Mouse (Mus musculus) C2C12 (cell line): Measurements from ENCODE around the gene Tnr. TPM values are rescaled to one million over a fixed set of nuclear protein-coding genes. Genes with fewer than 3 reads are reported as not detected.

ENCODE experiments used
- H3K27me3 ChIP-seq: one replicate; pipeline ENCODE4 v1.6.1; 2011; ENCODE audit not compliant: control insufficient read depth, insufficient read depth, insufficient read length
- H3K36me3 ChIP-seq: one replicate; pipeline ENCODE4 v1.6.1; 2011; ENCODE audit not compliant: control insufficient read depth, insufficient read depth
- H3K4me3 ChIP-seq: one replicate; pipeline ENCODE4 v1.5.1; 2011; ENCODE audit warnings: mild to moderate bottlenecking, control low read depth; ENCODE audit not compliant: poor library complexity, insufficient read depth, severe bottlenecking
- H3K79me2 ChIP-seq: one replicate; pipeline ENCODE4 v1.6.1; 2011; ENCODE audit not compliant: control insufficient read depth, insufficient read depth
- H3K79me3 ChIP-seq: one replicate; pipeline ENCODE4 v1.6.1; 2011; ENCODE audit warnings: low read depth, control low read depth
- H3ac ChIP-seq: one replicate; pipeline ENCODE3; 2011; ENCODE audit warnings: low read depth; ENCODE audit not compliant: control insufficient read depth, insufficient read length
- CEBPB ChIP-seq: IDR thresholded peaks from one replicate; pipeline ENCODE4 v1.6.1; 2011; ENCODE audit warnings: low read depth, mild to moderate bottlenecking, control low read depth, moderate library complexity
- CTCF ChIP-seq: IDR thresholded peaks from one replicate; pipeline ENCODE4 v1.5.1; 2011; ENCODE audit not compliant: control insufficient read depth, insufficient read depth, insufficient read length
- FOSL1 ChIP-seq: IDR thresholded peaks from one replicate; pipeline ENCODE4 v1.8.0; 2011; ENCODE audit warnings: mild to moderate bottlenecking, low read length; ENCODE audit not compliant: poor library complexity, insufficient read depth, severe bottlenecking
- MAX ChIP-seq: IDR thresholded peaks from one replicate; pipeline ENCODE4 v1.6.1; 2011; ENCODE audit warnings: mild to moderate bottlenecking, control low read depth
- MYOD1 ChIP-seq: IDR thresholded peaks from one replicate; pipeline ENCODE4 v1.6.1; 2011; ENCODE audit warnings: low read depth; ENCODE audit not compliant: control insufficient read depth, insufficient read length
- MYOG ChIP-seq: IDR thresholded peaks from one replicate; pipeline ENCODE4 v1.6.1; 2011; ENCODE audit not compliant: control insufficient read depth, insufficient read length; ENCODE audit errors: extremely low read depth
- USF1 ChIP-seq: IDR thresholded peaks from one replicate; pipeline ENCODE4 v1.6.1; 2011; ENCODE audit warnings: low read depth, mild to moderate bottlenecking, control low read depth, moderate library complexity
- polyA plus RNA-seq: library from polyadenylated mRNA; unstranded; fragments of >200 nt; fragmentation: generic; extraction: Trizol; gene quantifications from one replicate; pipeline ENCODE4 v1.2.1, GENCODE M21; 2012; ENCODE audit warnings: missing spikeins

Tnr gene
- polyA plus RNA-seq, 1 experiment: under 0.01 TPM

- Histone ChIP-seq H3ac (no peak overlapping the region), H3K27me3 (no peaks in the 10 kb centered on the region), H3K79me2 (no peaks in the 10 kb centered on the region), H3K36me3 (no peaks in the 10 kb centered on the region), H3K79me3 (no peaks in the 10 kb centered on the region), H3K4me3 (no peak overlapping the region)
- no peak for TF ChIP-seq FOSL1
- TF ChIP-seq CEBPB: no peak
Measured at GRCm38 (mm10) chr1:159775168-159775567, 251.6 kb downstream of the Tnr start.

DNA sequence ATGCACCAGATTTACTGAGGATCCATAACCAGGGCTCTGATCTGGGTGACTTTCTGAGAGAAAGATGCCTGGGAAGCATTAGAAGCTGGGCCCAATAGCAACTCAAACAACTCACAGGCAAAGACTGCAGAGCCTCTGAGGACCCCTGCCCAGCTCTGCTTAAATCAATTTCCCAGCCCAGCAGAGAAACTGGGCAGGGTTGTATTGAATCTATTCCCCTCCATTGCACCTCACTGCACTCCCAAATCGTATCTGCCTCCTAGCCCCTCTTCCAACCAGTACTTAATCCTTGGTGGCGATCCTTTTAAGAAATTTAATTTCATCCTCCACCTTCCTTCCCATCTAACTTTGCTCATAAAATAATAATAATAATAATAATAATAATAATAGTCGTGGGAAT lies 253.5 kb downstream of the Tnr start:
- Histone ChIP-seq H3K36me3 (no peaks in the 10 kb centered on the region), H3K79me2 (no peaks in the 10 kb centered on the region), H3K79me3 (no peaks in the 10 kb centered on the region)

GRCm38 (mm10) chr1:159779424-159779823 lies 255.9 kb downstream of the Tnr start:
- H3K36me3 ChIP-seq: no peaks in the 10 kb centered on the region
- no peak overlapping the region for H3K4me3 ChIP-seq
- TF ChIP-seq CTCF: no peak
- TF ChIP-seq MYOG: no peak
- TF ChIP-seq USF1: no peak
- TF ChIP-seq CEBPB: no peak
- TF ChIP-seq MYOD1: no peak
- no peaks in the 10 kb centered on the region for H3K27me3 ChIP-seq
- H3ac ChIP-seq: no peak overlapping the region
- H3K79me2 ChIP-seq: no peaks in the 10 kb centered on the region
- no peaks in the 10 kb centered on the region for H3K79me3 ChIP-seq

More for the DNA sequence above, 253.5 kb downstream of the Tnr start:
- H3ac ChIP-seq: no peak overlapping the region
- no peak overlapping the region for H3K4me3 ChIP-seq
- H3K27me3 ChIP-seq: no peaks in the 10 kb centered on the region
- no peak for TF ChIP-seq MYOD1
- no peak for TF ChIP-seq CTCF
- no peak for TF ChIP-seq CEBPB
- TF ChIP-seq FOSL1: no peak
- TF ChIP-seq MYOG: no peak
- TF ChIP-seq USF1: no peak
- TF ChIP-seq MAX: no peak

DNA sequence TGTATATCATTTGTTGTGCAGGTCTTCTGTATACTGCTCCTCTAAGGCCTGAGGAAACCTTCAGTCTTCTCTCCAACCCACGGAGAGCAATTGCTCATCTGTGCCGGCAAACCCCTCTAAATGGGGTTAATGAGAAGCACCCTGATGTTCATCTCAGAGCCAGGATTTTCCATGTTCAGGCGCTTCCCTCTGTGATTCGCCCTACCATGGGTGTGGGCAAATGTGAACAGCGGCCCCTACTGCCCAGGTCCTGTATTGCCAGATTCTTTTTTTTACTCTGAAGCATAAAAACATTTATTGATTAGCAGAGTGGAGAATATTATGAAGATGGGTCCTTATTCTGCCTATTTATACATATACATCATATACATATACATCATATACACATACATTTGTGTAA lies 260.3 kb downstream of the Tnr start:
- Histone ChIP-seq H3K4me3 (no peak overlapping the region), H3ac (no peak overlapping the region), H3K79me3 (no peaks in the 10 kb centered on the region), H3K79me2 (no peaks in the 10 kb centered on the region), H3K36me3 (no peaks in the 10 kb centered on the region), H3K27me3 (peaks cover 4% of the 10 kb centered on the region)
- TF ChIP-seq MYOD1: no peak
- no peak for TF ChIP-seq FOSL1
- no peak for TF ChIP-seq CTCF
- TF ChIP-seq USF1: no peak
- no peak for TF ChIP-seq CEBPB

DNA sequence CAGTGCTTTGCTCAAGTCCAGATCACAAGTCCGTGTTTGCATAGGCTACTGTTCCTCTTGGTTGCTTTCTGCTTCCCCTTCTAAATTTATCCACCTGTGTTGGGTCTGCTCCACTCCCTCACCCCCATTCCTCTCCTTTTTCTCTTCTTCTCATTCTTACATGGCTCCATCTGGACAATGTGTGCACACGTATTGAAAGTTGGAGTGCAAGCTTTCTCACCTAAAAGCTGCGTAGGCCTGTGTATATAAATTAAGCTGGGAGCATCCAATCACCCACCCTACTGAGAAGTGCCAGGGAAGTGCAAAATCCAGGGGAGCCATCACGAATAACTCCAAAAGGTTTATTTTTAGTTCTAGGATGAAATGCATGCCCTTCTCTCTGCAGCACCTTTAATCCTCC lies 264.7 kb downstream of the Tnr start:
- TF ChIP-seq USF1: no peak
- no peak for TF ChIP-seq MYOD1
- no peak for TF ChIP-seq MAX
- no peak for TF ChIP-seq CTCF
- no peak for TF ChIP-seq CEBPB
- TF ChIP-seq MYOG: no peak
- no peak for TF ChIP-seq FOSL1
- Histone ChIP-seq H3K36me3 (no peaks in the 10 kb centered on the region), H3K4me3 (no peak overlapping the region), H3K27me3 (peaks cover 7% of the 10 kb centered on the region), H3K79me3 (no peaks in the 10 kb centered on the region), H3ac (no peak overlapping the region), H3K79me2 (no peaks in the 10 kb centered on the region)

- no peaks in the 10 kb centered on the region for H3K79me2 ChIP-seq
- H3K36me3 ChIP-seq: no peaks in the 10 kb centered on the region
- no peaks in the 10 kb centered on the region for H3K79me3 ChIP-seq
- H3K27me3 ChIP-seq: peaks cover 6% of the 10 kb centered on the region
- no peak overlapping the region for H3K4me3 ChIP-seq
- TF ChIP-seq CEBPB (no peak), FOSL1 (no peak), USF1 (no peak), MAX (no peak), MYOG (no peak), CTCF (no peak), MYOD1 (no peak)
- no peak overlapping the region for H3ac ChIP-seq
Measured at GRCm38 (mm10) chr1:159792546-159792945, 269.0 kb downstream of the Tnr start.
